Mouse (Mus musculus) spleen, adult 18-20 months (tissue): ENCODE data around the gene Ggt5.
A peak's percentile ranks its signal among the peaks of the same experiment; 100 is the strongest.

Source experiments
- DNase-seq, 2 experiments: peaks; one replicate each; pipeline ENCODE4 v3.0.0; 2022; ENCODE audit warnings: mixed read lengths in 2 of 2

Ggt5 gene

DNA sequence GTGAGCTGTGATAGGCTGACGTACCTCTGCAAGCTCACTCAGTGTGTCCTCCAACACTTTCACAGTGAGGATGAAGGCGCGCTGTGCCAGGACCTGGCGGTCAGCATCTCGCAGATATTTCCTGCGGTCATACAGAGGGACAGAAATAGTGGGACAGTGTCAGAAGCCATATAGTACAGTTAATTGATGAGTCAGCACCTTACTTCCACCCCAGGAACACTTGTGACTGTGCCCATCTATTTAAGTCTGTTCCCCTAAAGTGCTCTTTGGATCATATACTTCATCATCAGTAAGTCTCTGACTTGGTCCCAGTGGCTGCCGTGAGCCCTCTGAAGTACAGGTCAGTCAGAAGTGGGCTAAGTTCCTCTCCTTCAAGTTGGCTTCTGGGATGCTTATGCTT lies 68.6 kb downstream of the Ggt5 start:
- DNase-seq = no peak

DNA sequence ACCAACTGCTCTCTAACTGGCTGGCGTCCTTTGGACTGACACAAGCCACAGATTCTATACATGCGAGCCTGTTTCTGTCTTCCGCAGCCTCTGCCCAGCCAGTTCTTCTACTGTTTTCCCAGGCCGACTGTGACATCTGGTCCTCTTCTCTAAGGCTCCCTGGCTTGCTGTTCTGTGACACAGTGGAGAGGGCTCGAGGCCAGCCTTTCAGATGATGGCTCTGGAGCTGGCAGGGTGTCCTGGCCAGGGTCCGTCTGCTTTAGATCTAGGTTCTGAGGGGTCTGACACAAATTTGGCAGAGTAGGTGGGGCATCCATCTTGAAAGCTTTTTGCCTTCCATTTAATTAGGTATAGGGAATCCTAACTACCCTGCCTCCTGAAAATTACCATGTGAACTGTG lies 72.2 kb downstream of the Ggt5 start:
- DNase-seq = no peak

DNA sequence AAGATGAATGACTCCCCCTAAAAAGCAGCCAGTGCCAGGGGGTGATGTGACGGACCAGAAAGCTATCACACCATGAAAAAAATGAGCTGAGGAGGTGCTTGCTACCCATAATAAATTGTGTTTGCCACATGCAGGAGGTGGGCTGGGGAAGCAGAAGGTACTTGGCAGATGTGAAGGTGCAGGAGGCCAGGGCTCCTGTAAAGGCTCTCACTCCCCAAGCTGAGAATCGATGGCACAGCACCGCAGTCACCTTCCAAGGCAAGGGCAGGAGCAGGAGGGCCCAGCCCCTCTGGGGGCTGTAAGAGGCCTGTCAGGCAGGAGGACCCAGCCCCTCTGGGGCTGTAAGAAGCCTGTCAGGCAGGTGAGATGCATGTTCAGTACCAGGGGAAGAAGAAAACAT lies 72.7 kb downstream of the Ggt5 start:
- no peak for DNase-seq

DNA sequence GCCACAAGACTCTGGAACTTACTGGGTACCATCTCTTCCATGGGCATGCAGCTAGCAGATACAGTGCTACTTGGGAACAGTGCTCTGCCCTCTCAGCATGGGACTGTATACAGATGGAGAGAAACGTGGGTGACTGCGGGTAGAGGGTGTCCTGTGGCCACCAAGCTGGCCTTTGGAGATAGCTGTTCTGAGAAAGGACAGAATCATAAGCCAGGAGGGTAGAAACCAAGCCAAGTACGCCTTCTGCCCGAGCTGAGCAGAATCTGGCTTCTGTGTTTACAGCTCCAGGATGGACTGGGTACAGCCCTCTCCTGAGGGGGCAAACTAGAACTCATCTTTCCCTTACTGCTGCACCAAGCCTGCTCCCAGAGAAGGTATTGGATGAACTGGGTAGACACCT lies 73.4 kb downstream of the Ggt5 start:
- DNase-seq = no peak

DNA sequence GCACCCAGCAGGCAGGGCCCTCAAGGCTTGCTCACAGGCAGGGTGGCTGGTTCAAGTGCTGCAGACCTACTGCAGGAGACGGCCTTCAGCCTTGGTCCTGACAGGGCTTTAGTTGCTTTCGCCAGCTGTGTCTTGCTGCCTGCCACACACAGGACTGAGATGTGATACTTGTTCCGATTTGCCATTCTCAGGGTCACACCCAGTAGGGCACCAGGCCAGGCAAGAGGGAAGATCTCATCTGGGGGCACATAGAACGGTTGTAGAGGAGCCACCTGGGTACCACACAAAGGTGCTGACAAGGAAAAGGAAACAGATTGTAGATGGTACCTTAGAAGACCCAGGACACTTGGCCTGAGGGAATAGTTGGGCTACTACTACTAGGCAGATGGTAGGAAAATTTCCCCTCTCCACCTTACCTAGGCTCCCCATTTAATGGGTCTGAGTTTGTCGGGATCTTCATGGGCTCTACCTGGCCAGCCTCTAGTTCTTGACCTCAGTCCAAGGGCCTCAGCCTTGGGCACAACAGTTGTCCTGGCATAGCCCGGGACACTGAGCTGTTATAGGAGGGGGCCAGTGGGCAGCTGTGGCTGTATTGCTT lies 75.6 kb downstream of the Ggt5 start:
- DNase-seq = no peak

DNA sequence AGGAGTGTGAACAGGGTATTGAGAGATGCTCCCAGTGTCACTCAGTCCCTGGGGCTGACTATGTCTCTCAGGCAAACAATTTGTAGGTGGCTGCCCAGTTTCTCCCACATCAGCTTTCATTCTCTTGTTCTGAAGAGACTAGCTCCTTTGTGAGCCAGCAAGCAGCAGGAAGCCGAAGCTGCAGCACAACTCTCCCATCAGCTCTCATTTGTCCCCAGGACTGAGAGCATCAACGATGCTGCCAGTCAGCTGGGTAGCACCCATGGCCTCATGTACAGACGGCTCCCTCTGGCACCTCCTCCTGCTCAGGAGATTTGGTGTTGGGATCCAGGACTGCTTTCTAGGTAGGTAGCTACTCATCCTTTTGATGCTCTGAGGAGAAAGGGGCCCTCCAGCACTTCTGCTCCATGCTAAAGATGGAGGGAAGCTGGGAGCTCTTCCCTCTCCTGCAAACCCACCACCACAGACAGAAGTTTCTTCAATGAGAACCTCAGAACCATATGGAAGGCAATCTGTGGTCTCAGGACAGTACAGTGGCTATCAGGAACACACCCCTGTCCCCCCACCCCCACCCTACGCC lies 77.4 kb downstream of the Ggt5 start:
- peak in 1 of 2 experiments; percentile 24 for DNase-seq
